Mouse (Mus musculus) midbrain, embryonic 13.5 days (tissue): ENCODE data around the gene Krtap24-1. TPM values are rescaled to one million over a fixed set of nuclear protein-coding genes. Genes with fewer than 3 reads are reported as not detected.

Experiments used
- ATAC-seq: fragments of 200-750 bp; cut with Nextera tagmentation; 2 replicates; pipeline ENCODE4 v1.8.0; 2017; ENCODE audit warnings: mild to moderate bottlenecking, moderate TSS enrichment, moderate library complexity
- H3K27ac ChIP-seq: fragments of 300-500 bp; sonication (generic); 2 replicates; pipeline ENCODE4 v1.5.1; 2015; ENCODE audit warnings: inconsistent platforms, mild to moderate bottlenecking, moderate library complexity
- H3K27me3 ChIP-seq: fragments of 300-500 bp; sonication (generic); 2 replicates; pipeline ENCODE4 v1.6.1; 2015; ENCODE audit warnings: mild to moderate bottlenecking, inconsistent platforms
- H3K36me3 ChIP-seq: fragments of 300-500 bp; sonication (generic); 2 replicates; pipeline ENCODE4 v1.6.1; 2015; ENCODE audit warnings: mild to moderate bottlenecking, inconsistent platforms
- H3K4me1 ChIP-seq: fragments of 300-500 bp; sonication (generic); replicated peaks from 2 replicates; pipeline ENCODE4 v1.6.1; 2015; ENCODE audit warnings: inconsistent platforms
- H3K4me2 ChIP-seq: fragments of 300-500 bp; sonication (generic); replicated peaks from 2 replicates; pipeline ENCODE4 v1.6.1; 2015; ENCODE audit warnings: moderate library complexity, mild to moderate bottlenecking, inconsistent platforms
- H3K4me3 ChIP-seq: fragments of 300-500 bp; sonication (generic); replicated peaks from 2 replicates; pipeline ENCODE4 v1.5.1; 2015; ENCODE audit warnings: mild to moderate bottlenecking, inconsistent platforms
- H3K9ac ChIP-seq: fragments of 300-500 bp; sonication (generic); replicated peaks from 2 replicates; pipeline ENCODE4 v1.6.1; 2015; ENCODE audit warnings: mild to moderate bottlenecking, inconsistent platforms
- H3K9me3 ChIP-seq: fragments of 300-500 bp; sonication (generic); 2 replicates; pipeline ENCODE4 v1.6.1; 2016; ENCODE audit warnings: mild to moderate bottlenecking, inconsistent platforms
- WGBS: fragments of 180-500 bp; shearing (Covaris S2); methylation state at CpG from one replicate; pipeline ENCODE4 v1.1.7; 2015; 5-methylcytosine and 5-hydroxymethylcytosine counted together
- polyA plus RNA-seq: library from polyadenylated mRNA; unstranded; fragments of >200 nt; fragmentation: Nextera tagmentation; extraction: Ambion mirVana; gene quantifications from 2 replicates; pipeline ENCODE4 v1.2.1, GENCODE M21; 2015

The Krtap24-1 gene
- polyA plus RNA-seq: not detected in 2 replicates

DNA sequence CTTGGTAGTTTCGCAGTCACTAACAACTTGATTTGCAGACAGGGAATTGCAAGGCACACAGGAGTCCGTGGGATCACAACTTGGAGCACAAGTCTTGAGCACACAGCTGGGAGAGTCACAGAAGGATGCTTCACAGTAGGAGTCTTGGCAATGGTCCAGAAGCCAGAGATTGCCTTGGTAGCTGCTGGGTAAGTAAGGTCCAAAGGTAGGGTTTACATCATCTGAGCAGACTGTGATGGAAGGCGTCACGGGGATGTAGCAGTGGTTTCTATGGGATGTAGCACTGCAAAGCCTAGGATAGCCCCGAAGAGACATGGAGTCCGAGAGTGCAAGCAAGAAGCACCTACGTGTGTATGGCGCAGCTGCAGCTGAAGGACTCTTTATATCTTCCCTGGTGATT, at the start of gene Krtap24-1:
TSS of gene Krtap24-1 (minus strand) at position 358 of the 400 bp plus-strand sequence.
- H3K4me2 ChIP-seq: no peak within 1 kb of the TSS
- WGBS: 95% methylated on average over 8 of the region's 8 CpGs
- no peaks in the 10 kb centered on the region for H3K36me3 ChIP-seq
- no peak within 1 kb of the TSS for H3K4me3 ChIP-seq
- peaks cover 6% of the 10 kb centered on the region for H3K4me1 ChIP-seq
- H3K27me3 ChIP-seq: no peaks in the 10 kb centered on the region; the same call in 1 of the 2 replicates
- H3K9me3 ChIP-seq: no peaks in the 10 kb centered on the region
- ATAC-seq: no peak
- no peak within 1 kb of the TSS for H3K27ac ChIP-seq
- no peak within 1 kb of the TSS for H3K9ac ChIP-seq

DNA sequence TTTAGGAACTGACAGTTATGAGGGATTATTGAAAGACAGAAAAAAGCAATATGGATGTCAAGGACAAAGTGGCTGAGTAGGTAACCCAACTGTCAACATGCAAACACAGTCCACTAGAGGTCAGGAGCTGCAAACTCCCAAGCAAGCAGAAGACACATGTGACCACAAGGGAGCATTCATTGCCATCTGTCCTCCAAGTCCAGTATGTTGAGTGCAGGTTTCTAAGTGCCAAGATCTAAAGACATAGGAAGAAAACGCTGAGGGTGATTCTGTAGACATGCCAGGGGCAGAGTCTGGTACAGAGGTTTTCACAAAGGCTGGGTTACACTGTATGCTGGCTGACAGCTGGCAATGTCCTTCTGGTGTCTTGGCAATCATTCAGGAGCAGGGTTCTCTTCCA, 45.3 kb upstream of the Krtap24-1 start:
- 59% methylated on average over 1 of the region's 1 CpGs for WGBS
- no peaks in the 10 kb centered on the region for H3K27me3 ChIP-seq
- H3K9ac ChIP-seq: no peak overlapping the region
- no peak for ATAC-seq
- H3K36me3 ChIP-seq: no peaks in the 10 kb centered on the region
- no peaks in the 10 kb centered on the region for H3K9me3 ChIP-seq
- no peak overlapping the region for H3K4me2 ChIP-seq
- H3K27ac ChIP-seq: no peak overlapping the region
- H3K4me3 ChIP-seq: no peak overlapping the region
- H3K4me1 ChIP-seq: no peaks in the 10 kb centered on the region

DNA sequence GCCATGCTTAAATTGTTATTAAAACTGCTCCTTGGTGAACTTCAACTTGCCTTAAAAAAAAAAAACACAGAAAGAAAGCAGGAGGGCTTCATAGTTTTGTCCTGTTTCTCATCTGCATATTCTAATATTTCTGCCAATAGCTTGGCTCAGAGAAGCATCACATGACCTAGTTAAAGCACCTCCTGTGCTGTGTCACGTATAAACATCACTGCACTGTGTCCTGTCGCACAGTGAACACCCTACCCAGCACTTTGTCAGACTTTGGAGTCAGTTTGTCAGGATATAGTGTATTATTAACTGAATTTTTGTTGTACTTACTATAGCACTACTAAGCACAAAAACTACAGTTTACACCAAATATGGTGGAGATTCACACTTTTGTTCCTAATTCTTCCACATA, 39.9 kb upstream of the Krtap24-1 start:
- Histone ChIP-seq H3K27ac (no peak overlapping the region), H3K4me2 (no peak overlapping the region), H3K4me1 (no peaks in the 10 kb centered on the region), H3K9ac (no peak overlapping the region), H3K36me3 (no peaks in the 10 kb centered on the region), H3K4me3 (no peak overlapping the region), H3K9me3 (no peaks in the 10 kb centered on the region), H3K27me3 (no peaks in the 10 kb centered on the region)
- whole genome bisulfite sequencing: 75% methylated on average over 2 of the region's 2 CpGs
- no peak for ATAC-seq

DNA sequence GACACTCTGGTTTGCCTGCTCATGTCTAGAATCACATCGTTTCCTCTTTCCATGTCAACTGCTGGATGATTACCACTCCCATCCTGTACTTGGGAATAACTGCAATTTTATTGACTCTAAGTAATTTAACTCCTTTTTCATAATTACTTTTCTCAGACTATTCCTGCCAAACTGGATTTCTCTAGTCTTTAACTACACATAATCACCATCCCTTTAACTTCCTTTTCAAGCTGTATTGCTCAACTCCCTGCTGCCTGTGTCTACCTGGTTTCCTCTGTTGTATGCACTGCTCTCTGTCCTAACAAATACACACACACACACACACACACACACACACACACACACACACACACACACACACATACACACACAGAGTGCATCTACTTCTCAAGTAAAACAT, 39.0 kb upstream of the Krtap24-1 start:
- 92% methylated on average over 1 of the region's 1 CpGs for WGBS
- Histone ChIP-seq H3K27me3 (no peaks in the 10 kb centered on the region), H3K4me1 (no peaks in the 10 kb centered on the region), H3K36me3 (no peaks in the 10 kb centered on the region), H3K27ac (no peak overlapping the region), H3K9ac (no peak overlapping the region), H3K9me3 (no peaks in the 10 kb centered on the region), H3K4me3 (no peak overlapping the region), H3K4me2 (no peak overlapping the region)
- ATAC-seq: no peak

DNA sequence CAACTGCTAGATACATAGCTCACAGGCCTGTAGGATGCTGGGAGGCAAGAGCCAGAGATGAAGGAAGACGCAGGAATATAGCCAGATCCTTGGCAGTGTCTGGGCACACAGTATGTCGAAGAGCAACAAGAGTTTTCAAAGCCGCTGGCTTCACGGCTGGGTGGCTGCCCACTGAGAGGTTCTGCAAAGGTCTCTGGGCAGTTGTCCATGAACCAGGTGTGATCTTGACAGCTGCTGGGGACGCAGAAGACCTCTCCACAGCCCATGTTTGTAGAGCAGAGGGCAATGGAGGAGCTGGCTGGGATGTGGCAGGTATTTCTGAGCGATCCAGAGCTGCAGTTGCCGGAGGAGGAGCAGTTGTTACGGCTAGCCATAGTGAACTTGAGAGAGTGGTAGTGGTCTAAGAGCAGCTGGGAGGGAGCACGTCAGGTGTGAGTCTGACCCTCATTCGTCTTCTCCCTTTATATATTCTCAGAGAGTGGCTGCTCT, 35.3 kb upstream of the Krtap24-1 start, which contains the start of gene Krtap26-1:
TSS of gene Krtap26-1 (minus strand) at position 439 of the 489 bp plus-strand sequence.
- Histone ChIP-seq H3K4me2 (no peak within 1 kb of the TSS), H3K4me1 (no peaks in the 10 kb centered on the region), H3K9ac (no peak within 1 kb of the TSS), H3K27me3 (no peaks in the 10 kb centered on the region), H3K4me3 (no peak within 1 kb of the TSS), H3K9me3 (no peaks in the 10 kb centered on the region), H3K36me3 (no peaks in the 10 kb centered on the region), H3K27ac (no peak within 1 kb of the TSS)
- WGBS: 87% methylated on average over 10 of the region's 10 CpGs
- no peak for ATAC-seq

GRCm38 (mm10) chr16:88646366-88647111, 34.5 kb upstream of the Krtap24-1 start:
- 71% methylated on average over 8 of the region's 8 CpGs for WGBS
- Histone ChIP-seq H3K36me3 (no peaks in the 10 kb centered on the region), H3K27ac (no peak overlapping the region), H3K27me3 (no peaks in the 10 kb centered on the region), H3K9me3 (no peaks in the 10 kb centered on the region), H3K4me1 (no peaks in the 10 kb centered on the region), H3K4me3 (no peak overlapping the region), H3K9ac (no peak overlapping the region), H3K4me2 (no peak overlapping the region)
- no peak for ATAC-seq

- H3K4me1 ChIP-seq: no peaks in the 10 kb centered on the region
- no peak overlapping the region for H3K4me2 ChIP-seq
- H3K36me3 ChIP-seq: no peaks in the 10 kb centered on the region
- H3K9me3 ChIP-seq: 0 out of 2 replicates have a peak, but pooled peaks cover 4% of the 10 kb centered on the region
- H3K9ac ChIP-seq: no peak overlapping the region
- 94% methylated on average over 3 of the region's 3 CpGs for WGBS
- H3K27me3 ChIP-seq: no peaks in the 10 kb centered on the region
- H3K4me3 ChIP-seq: no peak overlapping the region
- no peak overlapping the region for H3K27ac ChIP-seq
- ATAC-seq: no peak
These were observed 28.0 kb upstream of the Krtap24-1 start for GRCm38 (mm10) chr16:88640053-88640452.

GRCm38 (mm10) chr16:88635142-88635541, 23.1 kb upstream of the Krtap24-1 start:
- Histone ChIP-seq H3K4me1 (no peaks in the 10 kb centered on the region), H3K36me3 (no peaks in the 10 kb centered on the region), H3K27ac (no peak overlapping the region), H3K9ac (no peak overlapping the region), H3K9me3 (no peaks in the 10 kb centered on the region), H3K4me2 (no peak overlapping the region), H3K4me3 (no peak overlapping the region), H3K27me3 (no peaks in the 10 kb centered on the region)
- 83% methylated on average over 4 of the region's 4 CpGs for WGBS
- ATAC-seq: no peak

DNA sequence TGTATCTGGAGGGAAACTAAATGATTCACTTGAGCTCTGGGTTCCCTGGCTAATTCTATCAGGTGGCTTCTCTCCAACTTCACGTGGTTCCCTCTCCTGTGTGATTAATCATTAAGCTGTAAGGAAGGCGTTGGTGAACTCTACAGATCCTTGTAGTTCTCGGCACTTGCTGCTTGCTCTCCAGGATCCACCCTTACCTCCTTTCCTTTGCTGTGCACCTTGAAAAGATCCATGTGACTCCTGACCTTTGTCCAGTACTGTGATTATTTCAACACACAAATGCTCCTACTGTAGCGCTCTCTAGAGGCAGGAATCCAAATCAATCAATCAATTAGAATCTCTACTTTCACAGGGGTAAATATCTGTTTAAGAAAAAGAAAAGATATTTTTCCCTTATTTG, 19.4 kb upstream of the Krtap24-1 start:
- H3K9ac ChIP-seq: no peak overlapping the region
- ATAC-seq: no peak
- no peak overlapping the region for H3K4me2 ChIP-seq
- 85% methylated on average over 4 of the region's 4 CpGs for WGBS
- H3K9me3 ChIP-seq: no peaks in the 10 kb centered on the region
- H3K27ac ChIP-seq: no peak overlapping the region
- no peaks in the 10 kb centered on the region for H3K36me3 ChIP-seq
- H3K4me3 ChIP-seq: no peak overlapping the region
- no peaks in the 10 kb centered on the region for H3K4me1 ChIP-seq
- H3K27me3 ChIP-seq: no peaks in the 10 kb centered on the region

GRCm38 (mm10) chr16:88627566-88627965, 15.5 kb upstream of the Krtap24-1 start, which contains the start of gene 2310079G19Rik:
Gene 2310079G19Rik (minus strand): TSS chr16:88627666.
- Histone ChIP-seq H3K4me3 (no peak within 1 kb of the TSS), H3K27me3 (no peaks in the 10 kb centered on the region), H3K9me3 (no peaks in the 10 kb centered on the region), H3K4me2 (no peak within 1 kb of the TSS), H3K4me1 (no peaks in the 10 kb centered on the region), H3K36me3 (no peaks in the 10 kb centered on the region), H3K27ac (no peak within 1 kb of the TSS), H3K9ac (no peak within 1 kb of the TSS)
- ATAC-seq: no peak
- 92% methylated on average over 4 of the region's 4 CpGs for WGBS

- H3K36me3 ChIP-seq: no peaks in the 10 kb centered on the region
- no peak overlapping the region for H3K4me3 ChIP-seq
- H3K9ac ChIP-seq: no peak overlapping the region
- no peak overlapping the region for H3K27ac ChIP-seq
- no peak for ATAC-seq
- no peaks in the 10 kb centered on the region for H3K9me3 ChIP-seq
- H3K4me2 ChIP-seq: no peak overlapping the region
- WGBS: 42% methylated on average over 4 of the region's 4 CpGs
- H3K27me3 ChIP-seq: no peaks in the 10 kb centered on the region; the same call in 1 of the 2 replicates
- peaks cover 6% of the 10 kb centered on the region for H3K4me1 ChIP-seq
These were observed 633 bp upstream of the Krtap24-1 start for GRCm38 (mm10) chr16:88612712-88613111.

DNA sequence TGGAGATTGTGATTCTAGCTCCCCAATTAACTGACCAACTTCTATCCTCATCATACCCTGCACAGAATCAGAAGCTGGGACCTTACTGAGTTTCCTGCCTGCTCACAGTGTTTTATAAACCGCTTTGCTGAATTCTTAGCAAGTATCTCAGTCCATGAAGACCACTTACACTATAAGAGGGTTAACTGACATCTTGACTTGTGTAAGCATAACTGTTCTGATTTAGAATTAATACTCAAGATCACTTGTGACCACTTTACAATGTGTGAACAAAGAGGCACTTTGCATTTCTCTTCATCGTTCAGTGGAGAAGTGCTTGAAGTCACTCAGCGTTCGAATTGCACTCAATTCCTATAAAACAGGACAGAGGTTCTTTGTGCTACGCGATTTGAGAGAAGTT, 7.5 kb downstream of the Krtap24-1 start:
- H3K27ac ChIP-seq: no peak overlapping the region
- no peak overlapping the region for H3K4me2 ChIP-seq
- no peak overlapping the region for H3K4me3 ChIP-seq
- H3K27me3 ChIP-seq: no peaks in the 10 kb centered on the region; the same call in 1 of the 2 replicates
- H3K36me3 ChIP-seq: no peaks in the 10 kb centered on the region
- no peak overlapping the region for H3K9ac ChIP-seq
- H3K4me1 ChIP-seq: 0 out of 2 replicates have a peak, but pooled peaks cover 2% of the 10 kb centered on the region
- H3K9me3 ChIP-seq: no peaks in the 10 kb centered on the region
- no peak for ATAC-seq
- WGBS: 80% methylated on average over 6 of the region's 6 CpGs
